Mouse (Mus musculus) lung, adult 2 months (tissue): Measurements from ENCODE around the gene Tyw1. TPM values are rescaled to one million over a fixed set of nuclear protein-coding genes. Genes with fewer than 3 reads are reported as not detected.

Experiments used
- DNase-seq: peaks from one replicate; pipeline ENCODE4 v3.0.0; 2022
- H3K4me1 ChIP-seq: fragments of 200-500 bp; 2 replicates; pipeline ENCODE4 v1.6.1; 2011; ENCODE audit warnings: low read length; ENCODE audit not compliant: control insufficient read depth, insufficient read depth
- H3K4me3 ChIP-seq: fragments of 200-500 bp; replicated peaks from 2 replicates; pipeline ENCODE3; 2011; ENCODE audit warnings: low read depth, mild to moderate bottlenecking, control low read depth, low read length; ENCODE audit errors: extremely low read depth
- CTCF ChIP-seq: fragments of 200-500 bp; IDR thresholded peaks from 2 replicates; pipeline ENCODE4 v1.5.1; 2011; ENCODE audit warnings: mild to moderate bottlenecking, low read length, control low read depth; ENCODE audit not compliant: insufficient read depth
- POLR2A ChIP-seq: fragments of 200-500 bp; IDR thresholded peaks from 2 replicates; pipeline ENCODE4 v1.6.1; 2011; ENCODE audit warnings: low read depth, mild to moderate bottlenecking, control low read depth, low read length, borderline replicate concordance; ENCODE audit errors: extremely low read depth
- WGBS: fragments of 180-500 bp; shearing (Covaris S2); methylation state at CpG from one replicate; pipeline ENCODE4 v1.1.7; 2018; 5-methylcytosine and 5-hydroxymethylcytosine counted together
- polyA plus RNA-seq: library from polyadenylated mRNA; depleted of rRNA; stranded (reverse); fragments of >200 nt; gene quantifications from 2 replicates; pipeline ENCODE4 v1.2.3, GENCODE M21; 2012; rRNA removed

The Tyw1 gene
- 7.0 and 8.0 TPM in 2 replicates for polyA plus RNA-seq

- H3K4me1 ChIP-seq = no peaks in the 10 kb centered on the region
- WGBS = under 1% methylated on average over 52 of the region's 52 CpGs
- H3K4me3 ChIP-seq = peak within 1 kb of the TSS; percentile 92
- TF ChIP-seq CTCF (no peak), POLR2A (peak; percentile 97)
- peak; percentile 94 for DNase-seq
Observed at GRCm38 (mm10) chr5:130255017-130255720, at the start of gene Tyw1, which contains the start of gene Sbds. Tyw1 (plus strand) TSS chr5:130255619. Sbds (minus strand) TSS chr5:130255530.

GRCm38 (mm10) chr5:130207299-130207698, 48.1 kb upstream of the Tyw1 start:
- DNase-seq = no peak
- Histone ChIP-seq H3K4me3 (no peak overlapping the region), H3K4me1 (peaks cover 15% of the 10 kb centered on the region)
- WGBS = 74% methylated on average over 4 of the region's 4 CpGs
- TF ChIP-seq POLR2A (no peak), CTCF (no peak)

DNA sequence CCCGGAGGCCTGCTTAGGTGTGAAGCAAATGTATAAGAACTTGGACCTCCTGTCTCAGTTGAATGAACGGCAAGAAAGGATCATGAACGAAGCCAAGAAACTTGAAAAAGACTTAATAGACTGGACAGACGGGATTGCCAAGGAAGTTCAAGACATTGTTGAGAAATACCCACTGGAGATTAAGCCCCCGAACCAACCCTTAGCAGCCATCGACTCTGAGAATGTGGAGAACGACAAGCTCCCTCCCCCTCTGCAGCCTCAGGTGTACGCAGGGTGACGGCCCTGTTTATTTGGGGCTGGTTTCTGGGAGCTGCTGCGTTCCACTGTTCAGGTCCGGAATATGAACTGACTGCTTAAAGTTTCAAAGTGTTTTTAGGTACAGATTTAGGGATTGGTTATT, 42.5 kb upstream of the Tyw1 start:
- H3K4me1 ChIP-seq = no peaks in the 10 kb centered on the region
- no peak overlapping the region for H3K4me3 ChIP-seq
- no peak for DNase-seq
- 74% methylated on average over 11 of the region's 11 CpGs for WGBS
- no peak for TF ChIP-seq POLR2A
- no peak for TF ChIP-seq CTCF

DNA sequence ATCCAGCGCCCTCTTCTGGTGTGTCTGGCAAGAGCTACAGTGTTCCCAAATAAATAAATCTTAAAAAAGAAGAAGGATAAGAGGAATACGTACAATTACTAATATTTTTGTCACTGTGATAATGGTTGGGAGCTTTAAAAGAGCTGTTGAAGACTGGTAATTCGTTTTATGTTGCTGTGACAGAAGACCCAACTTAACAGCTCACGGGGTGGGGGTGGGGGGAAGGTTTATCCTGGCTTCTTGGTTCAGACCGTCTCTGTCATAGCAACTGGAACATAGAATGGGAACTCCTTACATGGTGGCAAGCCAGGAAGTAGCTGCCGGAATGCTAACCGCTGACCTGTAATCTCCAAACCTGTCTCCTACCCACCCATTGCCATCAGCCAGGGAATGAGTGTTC, 38.6 kb upstream of the Tyw1 start, which contains the start of gene Tmem248:
Gene Tmem248, plus strand, starts transcription at position 301 of the 400 bp plus-strand sequence.
- no peak for DNase-seq
- TF ChIP-seq CTCF (no peak), POLR2A (no peak)
- no peak within 1 kb of the TSS for H3K4me3 ChIP-seq
- WGBS = 76% methylated on average over 7 of the region's 7 CpGs
- peaks cover 9% of the 10 kb centered on the region; the same call in 1 of the 2 replicates for H3K4me1 ChIP-seq

- TF ChIP-seq CTCF = no peak
- TF ChIP-seq POLR2A = no peak
- WGBS = 74% methylated on average over 4 of the region's 4 CpGs
- H3K4me3 ChIP-seq = no peak overlapping the region
- H3K4me1 ChIP-seq = peaks cover 9% of the 10 kb centered on the region; the same call in 1 of the 2 replicates
- no peak for DNase-seq
Observed at GRCm38 (mm10) chr5:130217406-130217805, 38.0 kb upstream of the Tyw1 start.

GRCm38 (mm10) chr5:130218336-130218735, 37.1 kb upstream of the Tyw1 start:
- peaks cover 13% of the 10 kb centered on the region for H3K4me1 ChIP-seq
- no peak for DNase-seq
- WGBS = 64% methylated on average over 5 of the region's 5 CpGs
- H3K4me3 ChIP-seq = no peak overlapping the region
- TF ChIP-seq POLR2A = no peak
- no peak for TF ChIP-seq CTCF

DNA sequence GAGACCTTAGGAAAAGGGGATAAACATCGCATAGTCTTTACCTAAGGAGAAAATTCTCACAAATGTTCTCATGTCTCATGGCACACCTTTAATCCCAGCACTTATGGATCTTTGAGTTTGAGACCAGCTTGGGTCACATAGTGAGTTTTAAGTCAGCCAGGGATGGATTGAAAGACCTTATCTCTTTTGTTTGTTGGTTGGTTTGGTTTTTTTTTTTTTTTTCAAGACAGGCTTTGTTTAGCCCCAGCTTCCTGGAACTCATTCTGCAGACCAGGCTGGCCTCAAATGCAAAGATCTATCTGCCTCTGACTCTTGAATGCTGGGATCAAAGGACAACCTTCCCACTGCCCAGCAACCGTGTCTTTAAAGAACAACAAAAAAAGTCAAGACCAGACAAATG, 34.1 kb upstream of the Tyw1 start:
- no peak overlapping the region for H3K4me3 ChIP-seq

GRCm38 (mm10) chr5:130221760-130222145, 33.7 kb upstream of the Tyw1 start:
- no peak for DNase-seq
- under 1% methylated on average over 10 of the region's 10 CpGs for WGBS
- TF ChIP-seq CTCF (no peak), POLR2A (no peak)
- H3K4me3 ChIP-seq = peak overlapping the region; percentile 77
- H3K4me1 ChIP-seq = peaks cover 17% of the 10 kb centered on the region

More for the DNA sequence above, 34.1 kb upstream of the Tyw1 start:
- DNase-seq = no peak
- TF ChIP-seq CTCF = no peak
- TF ChIP-seq POLR2A = no peak
- H3K4me1 ChIP-seq = peaks cover 17% of the 10 kb centered on the region
- 48% methylated on average over 2 of the region's 2 CpGs for WGBS

DNA sequence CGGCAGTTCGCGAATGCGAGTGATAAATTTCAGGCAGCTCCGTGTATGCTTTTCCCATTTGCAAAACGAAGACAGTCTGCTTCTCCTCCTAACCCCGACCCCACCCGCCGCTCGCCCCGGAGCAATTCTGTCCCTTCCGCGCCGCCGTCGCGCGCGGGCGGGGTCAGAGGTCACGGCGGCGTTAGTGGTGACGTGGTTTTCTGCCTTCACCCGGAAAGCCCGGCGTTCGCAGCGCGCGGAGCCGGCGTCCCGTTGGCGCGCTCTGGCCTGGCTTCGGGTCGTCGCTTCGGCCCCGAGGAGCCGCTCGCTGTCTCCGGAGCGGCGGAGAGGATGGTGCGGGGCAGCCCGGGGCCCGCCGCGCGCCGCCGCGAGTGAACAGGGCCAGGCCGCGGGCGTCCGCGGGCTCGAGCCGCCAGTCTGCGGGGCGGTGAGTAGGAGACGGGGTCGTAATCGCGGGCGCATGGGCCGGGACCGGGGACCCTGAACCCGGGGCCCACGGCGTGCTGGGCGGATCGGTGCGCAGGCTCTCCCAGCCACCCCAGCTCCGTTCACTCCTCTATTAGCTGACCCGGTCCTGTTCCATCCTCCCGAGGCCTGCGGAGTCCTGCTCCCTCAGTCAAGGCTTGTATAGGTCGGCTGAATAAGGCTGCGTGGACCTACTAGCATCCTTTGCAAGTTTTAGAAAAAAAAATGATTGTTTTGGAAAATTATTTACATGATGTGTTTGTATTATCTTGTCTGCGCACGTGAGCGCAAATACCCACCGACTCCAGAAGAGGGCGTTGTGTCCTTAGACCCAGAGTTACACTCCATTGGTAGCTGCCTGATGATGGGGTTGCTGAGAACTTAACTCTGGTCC, 33.0 kb upstream of the Tyw1 start:
- H3K4me3 ChIP-seq = peak overlapping the region; percentile 77
- peak; percentile 96 for DNase-seq
- WGBS = under 1% methylated on average over 88 of the region's 88 CpGs
- TF ChIP-seq CTCF (peak; percentile 69), POLR2A (no peak; the same call in 1 of the 2 replicates)
- peaks cover 20% of the 10 kb centered on the region for H3K4me1 ChIP-seq

DNA sequence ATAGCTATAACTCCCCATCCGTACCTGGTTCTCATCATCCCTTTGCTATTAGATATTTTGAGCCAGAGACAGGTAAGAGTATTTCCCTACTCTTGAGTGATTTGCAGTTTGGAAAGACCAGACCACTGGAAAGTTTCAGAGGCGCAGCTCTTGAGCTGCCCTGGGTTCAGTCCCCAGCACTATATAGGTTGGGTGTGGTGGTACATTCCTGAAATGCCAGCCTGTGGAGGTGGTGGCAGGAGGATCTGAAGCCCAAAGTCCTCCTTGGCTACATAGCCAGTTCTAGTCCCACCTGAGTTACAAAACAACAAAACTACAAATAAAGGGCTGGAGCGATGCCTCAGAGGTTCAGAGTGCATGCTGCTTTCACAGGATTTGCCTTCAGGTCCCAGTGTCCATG, 28.6 kb upstream of the Tyw1 start:
- DNase-seq = no peak
- 67% methylated on average over 3 of the region's 3 CpGs for WGBS
- peaks cover 15% of the 10 kb centered on the region for H3K4me1 ChIP-seq

More for the DNA sequence above, 28.6 kb upstream of the Tyw1 start:
- no peak overlapping the region for H3K4me3 ChIP-seq
- no peak for TF ChIP-seq POLR2A
- TF ChIP-seq CTCF = no peak
